ENCODE assay signal across 18 mouse cellular contexts in the genomic region with DNA sequence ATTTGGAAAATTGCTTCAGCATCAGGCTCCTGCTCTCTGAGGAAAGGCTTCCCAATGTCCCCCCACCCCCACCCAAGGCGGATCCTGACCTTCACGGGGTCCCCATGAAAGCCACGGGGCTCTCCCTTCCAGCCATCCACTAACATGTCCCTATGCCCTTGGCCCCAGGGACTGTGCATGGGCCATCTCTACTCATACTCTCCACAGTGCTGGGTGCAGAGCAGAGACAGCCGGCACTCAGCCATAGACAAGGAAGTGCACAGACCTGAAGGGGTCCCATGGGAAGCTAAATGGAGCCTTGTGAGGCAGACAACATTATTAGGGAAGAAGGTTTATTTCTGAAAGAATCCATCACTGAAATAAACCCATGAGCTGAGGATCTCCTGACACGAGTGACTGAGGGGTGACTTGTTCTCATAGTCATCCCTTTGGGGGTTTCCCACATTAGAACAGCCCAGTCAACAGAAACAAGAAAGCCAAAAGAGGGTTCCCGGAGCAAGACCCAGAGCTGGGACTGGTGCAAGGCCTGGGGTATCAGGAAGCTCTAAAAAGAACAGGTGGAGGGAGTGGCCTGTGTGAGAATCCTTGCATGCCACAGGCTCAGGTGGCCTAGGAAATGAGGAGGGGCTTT.
DNase-seq lines count a peak whose midpoint lies in the region; ATAC-seq and TF ChIP-seq lines count a peak whose summit lies in the region.
"Had no signal": no experiment of that assay in that cellular context is flagged by ENCODE, and none has a peak within 500 bp of the region (broad histone marks: within the 10 kb centered on the region; RNA-seq: fewer than 3 reads in every experiment).

No protein-coding gene starts in this region.

- no peak overlapping the region for H3K9ac ChIP-seq in hindbrain, embryonic 14.5 days
- no peak overlapping the region for H3K9ac ChIP-seq in forebrain, embryonic 14.5 days (ENCODE audit: low read length)
- no peak overlapping the region for H3K9ac ChIP-seq in limb, embryonic 13.5 days
- no peak overlapping the region for H3K9ac ChIP-seq in kidney, embryonic 16.5 days (replicated peaks; ENCODE audit: low read length)
- H3K9ac ChIP-seq: liver, embryonic 13.5 days; lung, embryonic 15.5 days had no signal

- no peak for DNase-seq in hindbrain, embryonic 10.5 days (ENCODE audit: low spot score)
- no peak for DNase-seq in hindbrain, embryonic 14.5 days (ENCODE audit: low spot score)
- peak; percentile 15 for DNase-seq in CD4-positive, CD25-positive, alpha-beta regulatory T cell, adult 2 months (ENCODE audit: low read depth, low spot score)
- no peak for DNase-seq in forebrain, embryonic 14.5 days (ENCODE audit: low spot score)
- no peak for DNase-seq in left cerebral cortex, adult 2 months (ENCODE audit: extremely low spot score in 1 of 2, low spot score in 2 of 2)
- DNase-seq: cerebellum, adult 11 months; gastrocnemius, postnatal 36 days; kidney, adult 8-10 months; liver, embryonic 13.5 days; right cerebral cortex, adult 18-20 months; thymus, adult 2 months had no signal

- no peak overlapping the region for H3K4me2 ChIP-seq in hindbrain, embryonic 14.5 days (replicated peaks)
- H3K4me2 ChIP-seq in forebrain, embryonic 14.5 days (ENCODE audit: low read length) = no peak overlapping the region
- peak overlapping the region; percentile 9; the same call in 1 of the 2 replicates for H3K4me2 ChIP-seq in limb, embryonic 13.5 days (replicated peaks)
- H3K4me2 ChIP-seq in kidney, embryonic 16.5 days (replicated peaks; ENCODE audit: low read depth, low read length) = no peak overlapping the region
- H3K4me2 ChIP-seq: liver, embryonic 13.5 days; lung, embryonic 15.5 days; midbrain, embryonic 11.5 days had no signal

- H3K27me3 ChIP-seq in hindbrain, embryonic 10.5 days (ENCODE audit: insufficient read depth, poor library complexity, severe bottlenecking) = no peaks in the 10 kb centered on the region
- no peaks in the 10 kb centered on the region for H3K27me3 ChIP-seq in hindbrain, embryonic 14.5 days (ENCODE audit: control insufficient read depth, insufficient read depth, low read length)
- H3K27me3 ChIP-seq in forebrain, embryonic 14.5 days (replicated peaks; ENCODE audit: control insufficient read depth, insufficient read depth, low read length) = no peaks in the 10 kb centered on the region
- H3K27me3 ChIP-seq in limb, embryonic 13.5 days = peaks cover 24% of the 10 kb centered on the region
- 0 out of 2 replicates have a peak, but pooled peaks cover 4% of the 10 kb centered on the region for H3K27me3 ChIP-seq in kidney, embryonic 16.5 days (ENCODE audit: insufficient read depth, low read length)
- H3K27me3 ChIP-seq: heart, embryonic 13.5 days; lung, embryonic 15.5 days had no signal

- H3K36me3 ChIP-seq in hindbrain, embryonic 10.5 days = no peaks in the 10 kb centered on the region
- H3K36me3 ChIP-seq in hindbrain, embryonic 14.5 days (replicated peaks; ENCODE audit: control insufficient read depth, insufficient read depth) = no peaks in the 10 kb centered on the region
- no peaks in the 10 kb centered on the region for H3K36me3 ChIP-seq in forebrain, embryonic 14.5 days (ENCODE audit: control insufficient read depth, insufficient read depth, low read length)
- H3K36me3 ChIP-seq in limb, embryonic 13.5 days = no peaks in the 10 kb centered on the region
- no peaks in the 10 kb centered on the region for H3K36me3 ChIP-seq in kidney, embryonic 16.5 days (ENCODE audit: insufficient read depth, low read length)
- H3K36me3 ChIP-seq: heart, embryonic 13.5 days; liver, embryonic 13.5 days; lung, embryonic 15.5 days had no signal

- H3K27ac ChIP-seq in hindbrain, embryonic 10.5 days = peak overlapping the region; percentile 23; the same call in 1 of the 2 replicates
- no peak overlapping the region for H3K27ac ChIP-seq in hindbrain, embryonic 14.5 days
- no peak overlapping the region for H3K27ac ChIP-seq in forebrain, embryonic 14.5 days (ENCODE audit: low read depth, low read length)
- 0 out of 2 replicates have a peak overlapping the region, but pooled peaks have one; percentile 48 for H3K27ac ChIP-seq in limb, embryonic 13.5 days
- no peak overlapping the region for H3K27ac ChIP-seq in left cerebral cortex, adult 2 months
- no peak overlapping the region for H3K27ac ChIP-seq in kidney, embryonic 16.5 days (ENCODE audit: low read length)
- H3K27ac ChIP-seq: liver, embryonic 13.5 days; lung, embryonic 15.5 days; macrophage had no signal

- H3K4me3 ChIP-seq in hindbrain, embryonic 10.5 days = no peak overlapping the region
- H3K4me3 ChIP-seq in hindbrain, embryonic 14.5 days (replicated peaks; ENCODE audit: low read length) = no peak overlapping the region
- no peak overlapping the region for H3K4me3 ChIP-seq in forebrain, embryonic 14.5 days (ENCODE audit: low read depth, low read length)
- H3K4me3 ChIP-seq in limb, embryonic 13.5 days = no peak overlapping the region
- no peak overlapping the region for H3K4me3 ChIP-seq in left cerebral cortex, adult 2 months
- no peak overlapping the region for H3K4me3 ChIP-seq in kidney, embryonic 16.5 days (ENCODE audit: low read length)
- H3K4me3 ChIP-seq: liver, embryonic 13.5 days; lung, embryonic 15.5 days; myocyte had no signal

- WGBS in hindbrain, embryonic 10.5 days = 83% methylated on average over 6 of the region's 6 CpGs
- 80% methylated on average over 6 of the region's 6 CpGs for WGBS in hindbrain, embryonic 14.5 days
- 69% methylated on average over 6 of the region's 6 CpGs for WGBS in forebrain, embryonic 14.5 days
- 51% methylated on average over 6 of the region's 6 CpGs for WGBS in limb, embryonic 13.5 days
- 70% methylated on average over 6 of the region's 6 CpGs for WGBS in kidney, embryonic 16.5 days

- intact Hi-C loops in left cerebral cortex, adult 2 months (cut with DNase I) = loop anchor here (5.0 kb wide), 1 partner anchor 103 kb away; no protein-coding TSS in a partner anchor

- no peak for ATAC-seq in hindbrain, embryonic 14.5 days (ENCODE audit: low FRiP score)
- peak; percentile 47 for ATAC-seq in forebrain, embryonic 14.5 days
- ATAC-seq in limb, embryonic 13.5 days (ENCODE audit: low FRiP score, low read depth) = peak; percentile 48; the same call in 1 of the 2 replicates
- ATAC-seq in kidney, embryonic 16.5 days (ENCODE audit: low FRiP score, low TSS enrichment) = no peak

- no peak for TF ChIP-seq CTCF in left cerebral cortex, adult 2 months (IDR thresholded peaks at IDR 0.05)

- peaks cover 9% of the 10 kb centered on the region for H3K4me1 ChIP-seq in hindbrain, embryonic 10.5 days (replicated peaks)
- peaks cover 6% of the 10 kb centered on the region; the same call in 1 of the 2 replicates for H3K4me1 ChIP-seq in hindbrain, embryonic 14.5 days (replicated peaks; ENCODE audit: control insufficient read depth, insufficient read depth, low read length)
- H3K4me1 ChIP-seq in forebrain, embryonic 14.5 days (ENCODE audit: control insufficient read depth, insufficient read depth, low read length) = peaks cover 6% of the 10 kb centered on the region; the same call in 1 of the 2 replicates
- peaks cover 34% of the 10 kb centered on the region for H3K4me1 ChIP-seq in limb, embryonic 13.5 days
- peaks cover 32% of the 10 kb centered on the region for H3K4me1 ChIP-seq in kidney, embryonic 16.5 days (ENCODE audit: insufficient read depth, low read length)

- no peaks in the 10 kb centered on the region for H3K9me3 ChIP-seq in hindbrain, embryonic 10.5 days
- no peaks in the 10 kb centered on the region for H3K9me3 ChIP-seq in hindbrain, embryonic 14.5 days (ENCODE audit: control insufficient read depth, low read length)
- no peaks in the 10 kb centered on the region for H3K9me3 ChIP-seq in forebrain, embryonic 14.5 days (replicated peaks; ENCODE audit: control insufficient read depth, low read length)
- H3K9me3 ChIP-seq in limb, embryonic 13.5 days = no peaks in the 10 kb centered on the region
- no peaks in the 10 kb centered on the region for H3K9me3 ChIP-seq in kidney, embryonic 16.5 days (ENCODE audit: low read length)
- H3K9me3 ChIP-seq: heart, embryonic 13.5 days; liver, embryonic 13.5 days; lung, embryonic 15.5 days had no signal

Comparison
In these comparisons a context has a peak if more than half of its experiments do, and no peak if none do; other contexts are left out.
1. H3K27ac ChIP-seq: peak in hindbrain, embryonic 10.5 days (single experiment) and limb, embryonic 13.5 days (single experiment); none in hindbrain, embryonic 14.5 days (single experiment), forebrain, embryonic 14.5 days (single experiment), left cerebral cortex, adult 2 months (single experiment) and kidney, embryonic 16.5 days (single experiment).
2. ATAC-seq: peak in forebrain, embryonic 14.5 days (single experiment) and limb, embryonic 13.5 days (single experiment); none in hindbrain, embryonic 14.5 days (single experiment) and kidney, embryonic 16.5 days (single experiment).